Mouse (Mus musculus): Measurements from ENCODE around the gene Myh10. TPM values are rescaled to one million over a fixed set of nuclear protein-coding genes. Genes with fewer than 3 reads are reported as not detected.

The Myh10 gene
- total and polyA plus RNA-seq, 3 experiments = 0.38 to 2.7 (median 0.62) TPM

DNA sequence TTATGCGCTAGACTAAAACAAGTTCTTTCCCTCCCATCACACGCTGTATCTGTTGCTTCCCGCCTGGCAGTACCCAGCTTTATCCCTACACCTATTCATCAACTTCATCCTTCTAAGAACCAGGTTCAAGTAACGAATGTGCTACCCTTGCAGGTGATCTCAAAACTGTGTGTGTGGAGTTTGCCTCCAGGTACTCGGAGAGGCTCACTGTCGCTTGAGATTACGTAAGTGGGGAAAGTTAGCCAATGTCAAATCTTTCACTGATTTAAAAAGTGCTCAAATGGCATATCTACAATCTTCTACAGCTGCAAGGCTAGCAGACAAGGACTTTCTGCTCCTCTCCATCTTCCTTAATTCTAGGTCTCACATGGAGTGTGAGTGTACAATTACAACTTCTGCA is 159.5 kb downstream of the Myh10 start:
- dilution Hi-C loops (cut with MboI; ENCODE audit: extremely low pct_ligation_motif_present, extremely low pct_unique_long_range_greater_than_20kb, low sequenced_read_pairs) = no loop called here
- no peak overlapping the region for H3K9ac ChIP-seq (ENCODE audit: insufficient read depth, low read depth)
- peaks cover 50% of the 10 kb centered on the region for H3K79me2 ChIP-seq (replicated peaks; ENCODE audit: control insufficient read depth, extremely low read depth, insufficient read depth, poor library complexity, severe bottlenecking)
- no peak overlapping the region for H3K4me2 ChIP-seq (ENCODE audit: insufficient read depth, low read depth, poor library complexity, severe bottlenecking)
- H3K27ac ChIP-seq (ENCODE audit: insufficient read depth, low read depth) = no peak overlapping the region
- in situ Hi-C loops (cut with MboI; ENCODE audit: low pct_ligation_motif_present, low pct_unique_long_range_greater_than_20kb, low sequenced_read_pairs) = no loop called here
- no peaks in the 10 kb centered on the region for H3K27me3 ChIP-seq (replicated peaks)
- H3K9me3 ChIP-seq (replicated peaks; ENCODE audit: low read length) = no peaks in the 10 kb centered on the region
- H3K4me1 ChIP-seq (ENCODE audit: control insufficient read depth in 1 of 2, insufficient read depth in 2 of 2) = peaks cover 2 to 38% of the 10 kb centered on the region in 2 experiments; a peak in 2 of 4 replicates
- no peak for DNase-seq (ENCODE audit: extremely low read depth)
- no peak overlapping the region for H3K4me3 ChIP-seq (replicated peaks in 1 of 3; ENCODE audit: low read depth in 2 of 3, low read length in 2 of 3, poor library complexity in 1 of 3)
- TF ChIP-seq RAD21 (IDR thresholded peaks at IDR 0.05; ENCODE audit: low read depth, low read length) (no peak), RCOR1 (conservative IDR thresholded peaks at IDR 0.05; ENCODE audit: low read depth, low read length) (no peak), CHD2 (IDR thresholded peaks at IDR 0.05; ENCODE audit: low read length) (no peak), KAT2A (IDR thresholded peaks at IDR 0.05; ENCODE audit: insufficient replicate concordance, low read length) (no peak), TBP (conservative IDR thresholded peaks at IDR 0.05; ENCODE audit: low read depth, low read length) (no peak), JUND (conservative IDR thresholded peaks at IDR 0.05; ENCODE audit: low read depth, low read length) (no peak), UBTF (IDR thresholded peaks at IDR 0.05; ENCODE audit: low read depth, low read length) (no peak), MAZ (IDR thresholded peaks at IDR 0.05; ENCODE audit: low read depth, low read length) (no peak), ETS1 (conservative IDR thresholded peaks at IDR 0.05; ENCODE audit: low read depth, low read length) (no peak), NELFE (IDR thresholded peaks at IDR 0.05; ENCODE audit: low read depth, low read length) (no peak), NRF1 (IDR thresholded peaks at IDR 0.05; ENCODE audit: low read depth, low read length) (no peak), MXI1 (IDR thresholded peaks at IDR 0.05; ENCODE audit: low read depth, low read length) (no peak), MEF2A (IDR thresholded peaks at IDR 0.05; ENCODE audit: borderline replicate concordance, low read depth, low read length) (no peak), JUN (IDR thresholded peaks at IDR 0.05; ENCODE audit: insufficient read depth, low read depth, low read length) (no peak), MAFK (IDR thresholded peaks at IDR 0.05; ENCODE audit: insufficient replicate concordance, low read length) (no peak), ELF1 (IDR thresholded peaks at IDR 0.05; ENCODE audit: low read depth, low read length) (no peak), POLR2A (IDR thresholded peaks at IDR 0.05; ENCODE audit: low read depth, low read length) (no peak), PAX5 (IDR thresholded peaks at IDR 0.05; ENCODE audit: low read length) (no peak)
- peaks cover 0 to 25% of the 10 kb centered on the region in 2 experiments for H3K36me3 ChIP-seq (replicated peaks in 1 of 2; ENCODE audit: control insufficient read depth in 1 of 2, insufficient read depth in 1 of 2, low read length in 1 of 2)

DNA sequence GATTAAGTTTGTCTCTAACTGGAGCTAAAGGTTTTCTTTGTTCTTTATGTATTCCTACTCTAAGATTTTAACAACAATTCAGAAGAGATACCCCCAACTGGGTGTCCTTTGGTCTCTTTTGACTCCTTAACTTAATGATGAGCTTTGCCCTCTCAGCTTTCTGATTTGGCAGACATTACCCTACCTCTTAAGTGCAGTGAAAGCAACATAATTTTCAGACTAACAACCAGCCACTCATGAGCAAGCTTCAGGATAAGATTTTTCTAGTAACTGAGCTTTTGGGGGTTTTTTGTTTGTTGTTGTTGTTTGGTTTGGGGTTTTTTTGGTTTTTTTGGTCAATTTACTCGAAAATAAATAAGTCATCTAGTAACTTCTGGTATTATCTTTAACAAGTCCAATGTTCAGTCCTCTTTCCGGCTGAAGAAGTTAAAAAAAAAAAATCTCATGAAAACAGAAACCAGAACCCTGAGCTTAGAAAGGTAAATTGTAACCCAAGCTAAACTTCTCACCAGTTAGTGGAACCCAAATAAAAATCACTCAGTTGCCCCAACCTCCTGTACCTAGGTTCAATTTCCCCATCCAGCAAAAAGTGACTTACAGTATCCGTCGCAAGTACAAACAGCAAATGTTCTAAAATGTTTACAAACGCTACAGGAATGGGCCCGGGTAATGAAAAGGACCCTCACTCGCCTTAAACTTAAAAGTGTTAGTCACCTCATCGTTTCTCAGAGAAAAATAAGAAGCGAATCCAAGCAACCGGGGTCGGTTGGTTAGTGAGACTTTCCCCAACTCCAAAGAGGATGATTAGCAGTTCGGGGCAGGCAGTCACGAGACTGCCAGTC is 160.5 kb downstream of the Myh10 start:
- in situ Hi-C loops (cut with MboI; ENCODE audit: low pct_ligation_motif_present, low pct_unique_long_range_greater_than_20kb, low sequenced_read_pairs) = no loop called here
- Histone ChIP-seq H3K4me2 (ENCODE audit: insufficient read depth, low read depth, poor library complexity, severe bottlenecking) (peak overlapping the region; percentile 98), H3K79me2 (replicated peaks; ENCODE audit: control insufficient read depth, extremely low read depth, insufficient read depth, poor library complexity, severe bottlenecking) (peaks cover 46% of the 10 kb centered on the region), H3K27me3 (replicated peaks) (no peaks in the 10 kb centered on the region), H3K36me3 (replicated peaks in 1 of 2; ENCODE audit: control insufficient read depth in 1 of 2, insufficient read depth in 1 of 2, low read length in 1 of 2) (peaks cover 0 to 20% of the 10 kb centered on the region in 2 experiments), H3K4me1 (ENCODE audit: control insufficient read depth in 1 of 2, insufficient read depth in 2 of 2) (peaks cover 2 to 35% of the 10 kb centered on the region in 2 experiments; a peak in 2 of 4 replicates), H3K9me3 (replicated peaks; ENCODE audit: low read length) (no peaks in the 10 kb centered on the region), H3K9ac (ENCODE audit: insufficient read depth, low read depth) (peak overlapping the region; percentile 95), H3K27ac (ENCODE audit: insufficient read depth, low read depth) (peak overlapping the region; percentile 63; the same call in 1 of the 2 replicates), H3K4me3 (replicated peaks in 1 of 3; ENCODE audit: low read depth in 2 of 3, low read length in 2 of 3, poor library complexity in 1 of 3) (peak overlapping the region; percentile 92 to 97 (median 92))
- no peak for DNase-seq (ENCODE audit: extremely low read depth)
- dilution Hi-C loops (cut with MboI; ENCODE audit: extremely low pct_ligation_motif_present, extremely low pct_unique_long_range_greater_than_20kb, low sequenced_read_pairs) = no loop called here
- TF ChIP-seq EP300 (IDR thresholded peaks at IDR 0.05; ENCODE audit: low read length) (0 out of 2 replicates have a peak, but pooled peaks have one; percentile 6), ZNF384 (IDR thresholded peaks at IDR 0.05; ENCODE audit: low read depth, low read length) (peak; percentile 40; the same call in 1 of the 2 replicates), BHLHE40 (IDR thresholded peaks at IDR 0.05; ENCODE audit: low read depth, low read length) (peak; percentile 90), NELFE (IDR thresholded peaks at IDR 0.05; ENCODE audit: low read depth, low read length) (no peak)
